Mouse (Mus musculus) E14TG2a.4 (cell line): ENCODE measurements around the gene Sft2d2.

Experiments
- H3K27me3 ChIP-seq: 2 replicates; pipeline ENCODE4 v1.6.1; 2014; ENCODE audit warnings: low read length, control low read depth; ENCODE audit not compliant: insufficient read depth
- H3K36me3 ChIP-seq: 2 replicates; pipeline ENCODE4 v1.6.1; 2014; ENCODE audit warnings: low read length, control low read depth; ENCODE audit not compliant: insufficient read depth
- H3K4me1 ChIP-seq: replicated peaks from 2 replicates; pipeline ENCODE4 v1.6.1; 2014; ENCODE audit warnings: low read depth, low read length, control low read depth
- H3K4me3 ChIP-seq: replicated peaks from 2 replicates; pipeline ENCODE4 v1.5.1; 2014; ENCODE audit warnings: mild to moderate bottlenecking, low read length
- H3K9me3 ChIP-seq: 2 replicates; pipeline ENCODE4 v1.6.1; 2014; ENCODE audit warnings: low read length, control low read depth
- CTCF ChIP-seq: conservative IDR thresholded peaks from 2 replicates; pipeline ENCODE4 v1.5.1; 2014; ENCODE audit warnings: low read length
- NANOG ChIP-seq: IDR thresholded peaks from 2 replicates; pipeline ENCODE4 v1.6.1; 2014; ENCODE audit warnings: borderline replicate concordance, low read length, mixed read lengths
- POU5F1 ChIP-seq: IDR thresholded peaks from 2 replicates; pipeline ENCODE4 v1.6.1; 2014; ENCODE audit warnings: low read length, borderline replicate concordance

Gene Sft2d2

GRCm38 (mm10) chr1:165205591-165205990 lies 11.4 kb upstream of the Sft2d2 start:
- no peaks in the 10 kb centered on the region for H3K36me3 ChIP-seq
- TF ChIP-seq NANOG (no peak), POU5F1 (no peak), CTCF (no peak)
- H3K27me3 ChIP-seq: no peaks in the 10 kb centered on the region
- no peak overlapping the region for H3K4me3 ChIP-seq
- H3K4me1 ChIP-seq: no peaks in the 10 kb centered on the region
- H3K9me3 ChIP-seq: peaks cover 24% of the 10 kb centered on the region

GRCm38 (mm10) chr1:165203488-165204035 lies 9.3 kb upstream of the Sft2d2 start:
- H3K27me3 ChIP-seq: no peaks in the 10 kb centered on the region
- H3K36me3 ChIP-seq: no peaks in the 10 kb centered on the region
- TF ChIP-seq CTCF (no peak), POU5F1 (no peak), NANOG (no peak)
- H3K9me3 ChIP-seq: peaks cover 4% of the 10 kb centered on the region
- H3K4me1 ChIP-seq: peaks cover 5% of the 10 kb centered on the region; the same call in 1 of the 2 replicates
- no peak overlapping the region for H3K4me3 ChIP-seq

GRCm38 (mm10) chr1:165201445-165202012 lies 7.3 kb upstream of the Sft2d2 start:
- TF ChIP-seq POU5F1 (no peak), CTCF (no peak), NANOG (no peak)
- Histone ChIP-seq H3K36me3 (no peaks in the 10 kb centered on the region), H3K4me3 (no peak overlapping the region), H3K4me1 (peaks cover 15% of the 10 kb centered on the region), H3K27me3 (0 out of 2 replicates have a peak, but pooled peaks cover 3% of the 10 kb centered on the region), H3K9me3 (no peaks in the 10 kb centered on the region)

GRCm38 (mm10) chr1:165200748-165201147 lies 6.5 kb upstream of the Sft2d2 start:
- H3K36me3 ChIP-seq: no peaks in the 10 kb centered on the region
- peaks cover 15% of the 10 kb centered on the region for H3K4me1 ChIP-seq
- TF ChIP-seq CTCF: no peak
- TF ChIP-seq NANOG: no peak
- no peak for TF ChIP-seq POU5F1
- no peak overlapping the region for H3K4me3 ChIP-seq
- no peaks in the 10 kb centered on the region for H3K9me3 ChIP-seq
- H3K27me3 ChIP-seq: 0 out of 2 replicates have a peak, but pooled peaks cover 3% of the 10 kb centered on the region

- Histone ChIP-seq H3K4me1 (peaks cover 25% of the 10 kb centered on the region), H3K9me3 (no peaks in the 10 kb centered on the region), H3K4me3 (no peak overlapping the region), H3K27me3 (0 out of 2 replicates have a peak, but pooled peaks cover 3% of the 10 kb centered on the region), H3K36me3 (no peaks in the 10 kb centered on the region)
- TF ChIP-seq POU5F1: no peak
- no peak for TF ChIP-seq NANOG
- TF ChIP-seq CTCF: no peak
These were observed 5.4 kb upstream of the Sft2d2 start for GRCm38 (mm10) chr1:165199639-165200038.

- H3K27me3 ChIP-seq: 0 out of 2 replicates have a peak, but pooled peaks cover 3% of the 10 kb centered on the region
- no peak overlapping the region for H3K4me3 ChIP-seq
- H3K4me1 ChIP-seq: peaks cover 27% of the 10 kb centered on the region
- no peaks in the 10 kb centered on the region for H3K36me3 ChIP-seq
- TF ChIP-seq CTCF: no peak
- no peaks in the 10 kb centered on the region for H3K9me3 ChIP-seq
These were observed 4.7 kb upstream of the Sft2d2 start for GRCm38 (mm10) chr1:165198951-165199350.

GRCm38 (mm10) chr1:165197875-165198274 lies 3.6 kb upstream of the Sft2d2 start:
- no peak overlapping the region for H3K4me3 ChIP-seq
- H3K27me3 ChIP-seq: peaks cover 3% of the 10 kb centered on the region; the same call in 1 of the 2 replicates
- no peak for TF ChIP-seq POU5F1
- no peak for TF ChIP-seq NANOG
- no peak for TF ChIP-seq CTCF

GRCm38 (mm10) chr1:165195396-165195960 lies 1.2 kb upstream of the Sft2d2 start:
- no peaks in the 10 kb centered on the region for H3K9me3 ChIP-seq
- no peak overlapping the region for H3K4me3 ChIP-seq
- no peak for TF ChIP-seq POU5F1
- no peak for TF ChIP-seq NANOG
- TF ChIP-seq CTCF: no peak
- H3K36me3 ChIP-seq: no peaks in the 10 kb centered on the region
- H3K27me3 ChIP-seq: peaks cover 3% of the 10 kb centered on the region; the same call in 1 of the 2 replicates
- peaks cover 46% of the 10 kb centered on the region for H3K4me1 ChIP-seq

More at GRCm38 (mm10) chr1:165197875-165198274, 3.6 kb upstream of the Sft2d2 start:
- Histone ChIP-seq H3K9me3 (no peaks in the 10 kb centered on the region), H3K4me1 (peaks cover 35% of the 10 kb centered on the region), H3K36me3 (no peaks in the 10 kb centered on the region)

GRCm38 (mm10) chr1:165194662-165195013 lies 400 bp upstream of the Sft2d2 start:
- H3K4me1 ChIP-seq: peaks cover 54% of the 10 kb centered on the region
- H3K9me3 ChIP-seq: no peaks in the 10 kb centered on the region
- peaks cover 3% of the 10 kb centered on the region; the same call in 1 of the 2 replicates for H3K27me3 ChIP-seq
- peak overlapping the region; percentile 92 for H3K4me3 ChIP-seq
- TF ChIP-seq CTCF (no peak), NANOG (no peak)
- no peaks in the 10 kb centered on the region for H3K36me3 ChIP-seq
